Mouse (Mus musculus) urinary bladder, postnatal 14 days (tissue): ENCODE data around the gene 3110082I17Rik.
A peak's percentile ranks its signal among the peaks of the same experiment; 100 is the strongest.

Experiments used
- DNase-seq: peaks from one replicate; pipeline ENCODE4 v3.0.0; 2021; ENCODE audit warnings: low spot score

Gene 3110082I17Rik

GRCm38 (mm10) chr5:139378271-139378556 lies 82.1 kb downstream of the 3110082I17Rik start:
- DNase-seq = no peak

DNA sequence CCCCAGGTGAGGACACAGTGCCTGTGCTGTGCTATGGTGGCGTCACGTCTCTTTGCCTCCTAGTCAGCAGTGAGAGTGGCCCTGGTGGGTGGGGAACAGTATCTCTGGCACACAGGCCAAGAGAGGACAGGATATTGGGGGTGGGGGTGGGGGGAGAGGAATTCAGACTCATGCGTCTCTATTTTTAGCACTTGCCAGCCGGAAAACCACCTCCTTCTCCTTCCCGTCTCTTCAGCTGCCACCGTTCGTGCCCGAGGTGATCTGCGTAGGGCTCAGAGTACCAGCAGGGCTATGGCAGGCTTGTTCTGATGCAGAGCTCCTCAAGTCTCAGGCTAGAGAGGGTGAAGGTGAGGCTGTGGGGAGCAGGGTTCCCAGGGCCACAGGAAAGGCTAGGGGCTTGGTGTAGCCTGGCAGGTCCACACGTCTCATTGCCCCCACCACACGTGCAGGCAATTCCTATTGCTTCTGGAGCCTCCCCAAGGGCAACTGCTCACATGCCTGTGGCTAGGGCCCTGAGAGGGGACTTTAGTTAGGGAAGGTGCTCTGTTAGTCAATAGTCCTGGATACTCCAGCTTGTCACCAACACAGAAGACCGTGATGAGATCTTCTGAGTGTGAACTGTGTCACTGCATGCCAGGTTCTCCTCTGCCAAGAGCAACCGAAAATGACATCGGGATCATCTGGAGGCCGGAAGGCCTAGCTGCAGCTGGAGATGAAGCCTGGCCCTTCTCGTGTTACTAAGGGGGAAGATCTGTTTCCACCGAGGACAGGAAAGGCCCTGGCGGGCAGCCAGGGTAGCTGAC lies 82.7 kb downstream of the 3110082I17Rik start, which contains the start of gene Gpr146:
Gene Gpr146 (plus strand): TSS at position 230 of the 803 bp plus-strand sequence.
- peak; percentile 53 for DNase-seq

DNA sequence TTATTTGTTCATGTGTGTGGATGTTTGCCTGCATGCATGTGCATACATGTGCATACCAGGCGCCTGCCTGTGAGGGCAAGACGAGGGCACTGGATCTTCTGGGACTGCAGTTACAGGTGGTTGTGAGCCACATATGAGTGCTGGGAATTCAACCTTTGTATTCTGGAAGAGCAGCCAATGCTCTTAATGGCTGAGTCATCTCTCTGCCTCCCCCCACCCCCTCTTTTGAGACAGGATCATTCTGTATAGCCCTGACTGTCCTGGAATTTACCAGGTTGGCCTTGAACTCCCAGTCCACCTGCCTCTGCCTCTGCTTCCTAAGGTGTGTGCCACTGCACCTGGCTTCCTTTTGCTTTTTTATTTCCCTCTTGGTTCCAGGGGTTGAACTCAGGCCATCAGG lies 85.5 kb downstream of the 3110082I17Rik start:
- no peak for DNase-seq

GRCm38 (mm10) chr5:139373889-139374444 lies 86.4 kb downstream of the 3110082I17Rik start:
- no peak for DNase-seq

DNA sequence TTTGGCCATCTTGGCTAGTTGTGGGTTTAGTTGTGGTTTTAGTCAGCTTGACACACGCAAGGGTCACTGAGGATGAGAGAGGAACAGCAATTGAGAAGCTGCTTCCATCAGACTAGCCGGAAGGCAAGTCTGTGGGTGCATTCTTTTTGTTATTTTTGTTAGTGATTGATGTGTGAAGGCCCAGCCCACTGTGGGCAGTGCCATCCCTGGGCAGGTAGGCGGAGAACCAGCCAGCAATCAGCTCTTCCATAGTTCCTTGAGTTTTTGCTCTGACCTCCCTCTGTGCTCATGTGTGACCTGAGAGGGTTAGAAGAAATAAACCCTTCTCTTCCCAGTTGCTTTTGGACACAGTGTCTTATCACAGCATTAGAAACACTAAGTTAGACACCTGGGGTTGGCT lies 87.2 kb downstream of the 3110082I17Rik start:
- DNase-seq = no peak

- peak; percentile 91 for DNase-seq
Observed at GRCm38 (mm10) chr5:139371631-139372401, 88.5 kb downstream of the 3110082I17Rik start.

DNA sequence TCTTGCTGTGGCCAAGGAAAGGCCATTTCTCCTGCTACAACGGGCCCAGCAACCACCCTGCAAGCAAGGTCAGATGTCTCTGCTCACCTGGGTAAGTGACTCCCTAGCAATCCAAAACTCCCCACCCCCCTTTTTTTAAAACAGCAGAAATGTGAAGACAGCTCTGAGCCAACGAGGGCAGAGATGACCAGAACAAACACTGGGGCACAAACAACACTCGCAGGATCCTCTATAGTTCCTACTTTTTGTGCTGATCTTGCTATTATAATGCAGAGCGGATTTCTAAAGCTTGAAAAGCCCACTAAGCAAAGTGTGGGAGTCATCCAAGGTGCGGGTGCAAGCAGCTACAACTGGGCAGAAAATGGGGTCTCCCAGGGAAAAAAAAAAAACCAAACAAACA lies 89.2 kb downstream of the 3110082I17Rik start:
- DNase-seq = no peak

DNA sequence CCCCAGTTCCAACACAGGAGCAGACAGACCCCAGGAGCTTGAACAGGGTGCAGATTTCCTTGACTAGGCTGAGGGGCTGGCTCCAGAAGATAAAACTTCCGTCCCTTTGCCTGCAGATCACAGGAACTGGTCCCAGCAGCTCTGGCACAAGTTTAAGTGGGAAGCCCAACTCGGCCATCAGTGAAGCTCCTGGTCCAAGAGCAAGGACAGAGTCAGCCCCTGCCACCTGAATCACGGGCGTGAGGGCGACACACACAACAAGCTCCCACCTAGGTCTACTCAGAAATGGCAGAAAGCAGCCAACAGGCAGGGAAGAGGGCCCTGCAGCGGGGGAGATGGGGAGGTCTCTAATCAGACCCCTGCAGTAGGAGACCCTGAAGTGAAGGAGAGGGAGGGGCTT lies 90.0 kb downstream of the 3110082I17Rik start:
- DNase-seq = no peak

DNA sequence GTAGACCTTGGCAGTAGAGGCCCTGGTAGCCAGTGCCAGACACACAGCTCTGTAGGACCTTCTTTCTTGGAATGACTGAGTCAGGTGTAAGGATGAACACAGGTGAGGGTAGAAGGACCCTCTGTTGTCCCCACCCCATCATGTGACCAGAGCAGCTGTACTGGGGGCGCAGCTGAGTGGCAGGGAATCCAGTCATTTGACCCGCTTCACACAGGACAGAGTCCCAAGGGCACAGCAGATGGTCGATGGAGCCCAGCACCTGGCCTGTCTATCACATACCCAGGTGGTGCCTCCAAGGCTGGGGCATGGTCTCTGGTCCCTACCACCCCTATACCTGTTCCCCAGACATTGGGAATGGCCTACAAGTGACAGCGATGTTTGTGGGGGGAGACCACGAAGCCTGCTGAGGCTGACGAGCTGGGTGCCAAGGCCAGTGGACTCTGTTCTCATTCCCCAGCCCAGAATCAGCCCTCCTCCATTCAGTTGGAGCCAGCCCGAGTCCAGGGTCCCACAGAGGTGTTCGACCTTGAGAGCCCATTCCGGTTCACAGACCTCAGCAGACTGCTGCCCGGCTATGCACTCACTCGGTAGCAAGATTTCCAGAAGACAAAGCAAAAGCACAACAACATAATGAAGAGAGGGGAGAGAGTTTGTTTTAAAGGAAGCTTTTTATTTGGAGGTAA lies 91.5 kb downstream of the 3110082I17Rik start:
- no peak for DNase-seq

DNA sequence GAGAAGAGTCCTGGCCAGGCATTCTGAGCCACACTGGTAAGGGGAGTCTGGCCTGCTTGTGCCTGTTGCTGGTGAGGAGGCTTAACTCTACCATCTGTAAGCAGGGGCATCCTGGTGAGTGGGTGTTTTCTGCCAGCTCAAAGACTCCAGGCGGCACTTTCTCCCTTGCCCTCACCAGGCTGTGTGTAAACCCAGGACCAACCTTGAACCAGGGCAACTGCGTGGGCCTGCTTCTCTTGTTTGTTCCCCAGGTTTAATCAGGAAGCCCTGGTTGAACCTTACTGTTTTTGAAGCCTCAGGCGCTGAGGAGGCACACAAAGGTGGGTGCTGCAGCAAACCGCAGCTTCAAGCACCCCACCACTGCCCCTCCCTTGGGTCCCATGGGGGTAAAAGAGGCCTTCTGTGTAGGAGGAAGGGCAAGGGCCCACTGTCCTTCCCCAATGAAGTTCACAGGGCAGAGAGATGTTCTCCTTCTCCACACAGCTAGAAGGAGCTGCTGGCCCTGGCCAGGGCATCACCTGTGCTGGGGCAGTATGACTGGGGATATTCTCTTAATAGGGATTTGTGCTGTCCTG lies 92.4 kb downstream of the 3110082I17Rik start:
- DNase-seq = no peak

- no peak for DNase-seq
Observed at GRCm38 (mm10) chr5:139366484-139366883, 93.8 kb downstream of the 3110082I17Rik start.

GRCm38 (mm10) chr5:139365827-139366226 lies 94.5 kb downstream of the 3110082I17Rik start:
- no peak for DNase-seq

DNA sequence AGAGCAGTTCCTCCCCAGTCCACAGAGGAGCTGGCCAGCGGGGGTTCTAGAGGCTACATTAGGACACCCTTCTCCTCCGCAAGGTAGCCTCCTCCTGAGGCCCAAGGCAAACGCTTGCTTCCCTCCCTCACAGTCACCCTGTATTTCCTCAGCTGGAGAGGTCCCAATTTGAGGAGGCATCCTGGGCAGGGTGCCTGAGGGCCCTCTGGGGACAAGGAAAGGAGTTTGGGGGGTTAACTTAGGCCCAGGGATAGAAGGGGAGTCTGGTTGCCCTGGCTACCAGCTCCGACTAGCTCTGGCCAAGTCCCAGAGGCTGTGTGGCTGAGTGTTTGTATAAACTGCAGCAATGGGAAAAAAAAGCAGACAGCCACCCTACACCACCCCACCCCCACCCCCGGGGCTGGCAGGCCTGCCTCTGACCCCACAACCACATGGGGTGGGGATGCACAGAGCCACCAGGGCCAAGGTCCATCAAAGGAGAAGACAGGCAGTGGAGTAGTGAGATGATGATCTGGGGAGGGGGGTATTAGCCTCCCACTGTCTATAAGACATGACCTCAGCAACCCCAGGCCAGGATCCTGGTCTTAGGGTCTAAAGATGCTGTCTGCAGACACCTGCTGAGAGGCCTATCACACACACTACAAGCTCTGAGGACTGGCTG lies 95.3 kb downstream of the 3110082I17Rik start:
- no peak for DNase-seq

- peak; percentile 93 for DNase-seq
Observed at GRCm38 (mm10) chr5:139364260-139364910, 95.9 kb downstream of the 3110082I17Rik start.

- DNase-seq = peak; percentile 49
Observed at GRCm38 (mm10) chr5:139363858-139364257, 96.5 kb downstream of the 3110082I17Rik start.

DNA sequence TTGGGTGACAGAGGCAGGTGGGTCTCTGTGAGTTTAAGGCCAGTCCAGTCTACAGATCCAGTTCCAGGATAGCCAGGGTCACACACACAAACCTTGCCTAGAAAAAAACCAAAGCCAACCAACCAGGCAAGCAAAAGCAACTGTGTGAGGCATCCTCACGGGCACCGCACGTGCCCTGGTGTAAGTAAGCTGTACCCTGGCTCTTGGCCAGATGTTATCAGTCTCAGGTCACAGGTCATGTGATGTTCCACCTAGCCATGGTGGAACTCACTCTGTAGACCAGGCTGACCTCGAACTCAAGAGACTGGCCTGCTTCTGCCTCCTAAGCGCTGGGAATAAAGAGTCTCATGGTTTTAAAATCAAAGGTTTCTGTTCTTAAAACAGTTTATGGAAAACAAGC lies 101.1 kb downstream of the 3110082I17Rik start:
- no peak for DNase-seq

DNA sequence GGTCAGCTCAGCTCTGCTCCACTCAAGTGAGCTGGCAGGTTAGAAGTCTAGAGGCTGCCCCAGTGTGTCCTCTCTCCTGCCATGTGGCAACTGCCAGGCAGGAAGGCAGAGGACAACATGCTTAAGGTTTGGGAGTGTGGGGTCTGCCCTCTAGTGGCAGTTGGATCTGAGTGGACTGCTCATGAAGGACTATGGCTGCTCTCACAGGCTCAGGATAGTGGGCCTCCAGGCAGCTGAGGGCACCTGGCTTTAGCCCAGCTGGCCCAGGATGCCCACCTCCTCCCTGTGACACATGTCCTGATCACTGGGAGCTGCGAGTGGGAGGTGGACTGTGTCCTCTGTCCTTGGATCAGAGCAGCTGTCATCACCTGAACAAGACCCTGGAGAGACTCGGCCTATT lies 101.7 kb downstream of the 3110082I17Rik start:
- peak; percentile 39 for DNase-seq

DNA sequence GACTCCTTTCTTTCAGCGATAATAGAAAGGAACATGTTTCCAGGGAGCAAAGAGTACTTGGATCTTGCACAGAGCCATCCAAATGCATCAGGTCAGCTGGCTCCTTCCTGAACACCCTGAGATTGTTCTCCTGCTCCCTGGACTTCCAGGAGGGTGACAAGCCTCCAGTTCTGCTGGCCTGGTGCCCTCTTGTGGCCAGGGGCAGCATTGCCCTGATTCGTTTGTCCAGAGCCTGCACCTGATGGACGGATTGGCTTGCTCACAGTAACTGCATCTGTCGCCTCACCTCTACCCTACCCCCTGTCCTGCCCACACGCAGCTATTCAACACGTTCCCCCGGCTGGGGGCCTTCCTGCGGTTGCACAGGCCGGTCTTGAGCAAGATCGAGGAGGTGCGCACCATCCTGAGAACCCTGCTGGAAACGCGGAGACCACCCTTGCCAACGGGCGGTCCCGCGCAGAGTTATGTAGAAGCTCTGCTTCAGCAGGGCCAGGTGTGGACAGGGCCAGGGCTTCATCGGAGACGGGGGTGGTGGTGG lies 105.0 kb downstream of the 3110082I17Rik start:
- peak; percentile 86 for DNase-seq

DNA sequence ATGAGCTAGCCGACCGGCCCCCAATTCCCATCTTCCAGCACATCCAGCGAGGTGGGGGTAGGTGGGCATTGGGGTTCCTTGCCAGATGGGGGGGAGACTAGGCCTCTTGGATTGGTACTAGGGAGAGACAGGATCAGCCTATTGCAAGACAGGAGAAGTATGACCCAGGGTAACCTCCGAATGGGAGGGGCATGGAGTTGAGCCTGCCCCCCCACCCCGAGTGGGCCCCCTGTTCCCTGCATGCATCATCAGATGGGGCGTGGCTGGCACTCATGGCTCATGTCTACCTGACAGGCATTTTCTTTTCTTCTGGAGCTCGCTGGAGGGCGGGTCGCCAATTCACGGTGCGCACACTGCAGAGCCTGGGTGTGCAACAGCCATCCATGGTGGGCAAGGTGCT lies 106.4 kb downstream of the 3110082I17Rik start:
- DNase-seq = no peak

- DNase-seq = no peak
Observed at GRCm38 (mm10) chr5:139353496-139353895, 106.8 kb downstream of the 3110082I17Rik start.

DNA sequence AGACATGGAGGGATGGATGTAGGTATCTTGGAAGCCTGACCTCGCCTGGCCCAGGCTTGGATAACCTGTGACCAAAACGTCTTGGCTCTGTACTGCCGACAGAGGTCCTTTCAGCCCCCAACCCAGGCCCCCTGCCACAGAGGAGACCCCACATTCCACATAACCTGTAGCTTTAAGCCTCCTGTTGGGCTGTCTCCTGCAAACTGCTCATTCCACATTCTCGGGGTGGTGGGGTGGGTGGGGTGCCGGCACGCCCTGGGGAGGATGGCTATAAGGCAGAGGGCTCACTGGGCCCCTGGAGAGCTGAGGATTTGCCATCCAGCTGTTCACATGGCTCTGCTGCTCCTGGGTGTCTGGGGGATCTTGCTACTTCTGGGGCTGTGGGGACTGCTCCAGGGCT lies 108.0 kb downstream of the 3110082I17Rik start, which contains the start of gene Cyp2w1:
Gene Cyp2w1 (plus strand): TSS at position 301 of the 400 bp plus-strand sequence.
- no peak for DNase-seq
